Mouse (Mus musculus) midbrain, embryonic 15.5 days (tissue): ENCODE measurements around the gene Krt79. TPM values are rescaled to one million over a fixed set of nuclear protein-coding genes. Genes with fewer than 3 reads are reported as not detected.
A peak's percentile ranks its signal among the peaks of the same experiment; 100 is the strongest.

ENCODE experiments used
- ATAC-seq: fragments of 200-750 bp; cut with Nextera tagmentation; replicated peaks from 2 replicates; pipeline ENCODE4 v1.8.0; 2017; ENCODE audit warnings: moderate TSS enrichment
- H3K27ac ChIP-seq: fragments of 300-500 bp; sonication (generic); 2 replicates; pipeline ENCODE4 v1.5.1; 2015; ENCODE audit warnings: mild to moderate bottlenecking, inconsistent platforms
- H3K27me3 ChIP-seq: fragments of 300-500 bp; sonication (generic); replicated peaks from 2 replicates; pipeline ENCODE4 v1.6.1; 2015; ENCODE audit warnings: inconsistent platforms
- H3K36me3 ChIP-seq: fragments of 300-500 bp; sonication (generic); replicated peaks from 2 replicates; pipeline ENCODE4 v1.6.1; 2015; ENCODE audit warnings: inconsistent platforms
- H3K4me1 ChIP-seq: fragments of 300-500 bp; sonication (generic); 2 replicates; pipeline ENCODE4 v1.6.1; 2015; ENCODE audit warnings: inconsistent platforms
- H3K4me2 ChIP-seq: fragments of 300-500 bp; sonication (generic); 2 replicates; pipeline ENCODE4 v1.6.1; 2015; ENCODE audit warnings: inconsistent platforms, mild to moderate bottlenecking, moderate library complexity
- H3K4me3 ChIP-seq: fragments of 300-500 bp; sonication (generic); 2 replicates; pipeline ENCODE4 v1.5.1; 2015; ENCODE audit warnings: mild to moderate bottlenecking, inconsistent platforms
- H3K9ac ChIP-seq: fragments of 300-500 bp; sonication (generic); 2 replicates; pipeline ENCODE4 v1.6.1; 2015; ENCODE audit warnings: mild to moderate bottlenecking, inconsistent platforms
- H3K9me3 ChIP-seq: fragments of 300-500 bp; sonication (generic); 2 replicates; pipeline ENCODE4 v1.6.1; 2016; ENCODE audit warnings: inconsistent platforms
- WGBS: fragments of 180-500 bp; shearing (Covaris S2); methylation state at CpG from one replicate; pipeline ENCODE4 v1.1.7; 2015; ENCODE audit warnings: mixed read lengths; 5-methylcytosine and 5-hydroxymethylcytosine counted together
- polyA plus RNA-seq: library from polyadenylated mRNA; unstranded; fragments of >200 nt; fragmentation: Nextera tagmentation; extraction: Ambion mirVana; gene quantifications from 2 replicates; pipeline ENCODE4 v1.2.1, GENCODE M21; 2015

Krt79 gene
- 0.11 and 0.13 TPM in 2 replicates for polyA plus RNA-seq

- H3K27ac ChIP-seq: no peak within 1 kb of the TSS
- H3K9ac ChIP-seq: no peak within 1 kb of the TSS
- 69% methylated on average over 6 of the region's 6 CpGs for WGBS
- H3K4me1 ChIP-seq: no peaks in the 10 kb centered on the region
- no peaks in the 10 kb centered on the region for H3K27me3 ChIP-seq
- no peak within 1 kb of the TSS for H3K4me3 ChIP-seq
- ATAC-seq: no peak
- H3K9me3 ChIP-seq: no peaks in the 10 kb centered on the region
- H3K36me3 ChIP-seq: no peaks in the 10 kb centered on the region
- no peak within 1 kb of the TSS for H3K4me2 ChIP-seq
Measured at GRCm38 (mm10) chr15:101940274-101940829, at the start of gene Krt79. Krt79 (minus strand) TSS chr15:101940324.

GRCm38 (mm10) chr15:101988714-101989113, 48.6 kb upstream of the Krt79 start:
- peaks cover 14% of the 10 kb centered on the region for H3K27me3 ChIP-seq
- no peak overlapping the region for H3K27ac ChIP-seq
- H3K4me3 ChIP-seq: no peak overlapping the region
- 65% methylated on average over 8 of the region's 8 CpGs for WGBS
- no peak for ATAC-seq
- H3K4me2 ChIP-seq: no peak overlapping the region
- H3K4me1 ChIP-seq: 0 out of 2 replicates have a peak, but pooled peaks cover 2% of the 10 kb centered on the region
- H3K36me3 ChIP-seq: no peaks in the 10 kb centered on the region
- no peaks in the 10 kb centered on the region for H3K9me3 ChIP-seq
- H3K9ac ChIP-seq: no peak overlapping the region

GRCm38 (mm10) chr15:101988119-101988518, 48.0 kb upstream of the Krt79 start:
- no peak overlapping the region for H3K4me2 ChIP-seq
- no peak for ATAC-seq
- 0% methylated on average over 10 of the region's 10 CpGs for WGBS

GRCm38 (mm10) chr15:101984746-101985145, 44.6 kb upstream of the Krt79 start:
- Histone ChIP-seq H3K27ac (0 out of 2 replicates have a peak overlapping the region, but pooled peaks have one; percentile 13), H3K4me3 (no peak overlapping the region)

More at GRCm38 (mm10) chr15:101988119-101988518, 48.0 kb upstream of the Krt79 start:
- Histone ChIP-seq H3K27ac (no peak overlapping the region), H3K36me3 (no peaks in the 10 kb centered on the region), H3K4me1 (0 out of 2 replicates have a peak, but pooled peaks cover 2% of the 10 kb centered on the region), H3K4me3 (no peak overlapping the region), H3K9me3 (no peaks in the 10 kb centered on the region), H3K9ac (no peak overlapping the region), H3K27me3 (peaks cover 14% of the 10 kb centered on the region)

GRCm38 (mm10) chr15:101983949-101984601, 44.0 kb upstream of the Krt79 start:
- 3% methylated on average over 15 of the region's 15 CpGs for WGBS
- Histone ChIP-seq H3K36me3 (no peaks in the 10 kb centered on the region), H3K4me1 (0 out of 2 replicates have a peak, but pooled peaks cover 2% of the 10 kb centered on the region), H3K9ac (peak overlapping the region; percentile 19; the same call in 1 of the 2 replicates), H3K4me3 (peak overlapping the region; percentile 29), H3K4me2 (peak overlapping the region; percentile 53), H3K27ac (peak overlapping the region; percentile 87), H3K9me3 (no peaks in the 10 kb centered on the region), H3K27me3 (peaks cover 3% of the 10 kb centered on the region; the same call in 1 of the 2 replicates)
- ATAC-seq: peak; percentile 97

More at GRCm38 (mm10) chr15:101984746-101985145, 44.6 kb upstream of the Krt79 start:
- no peak for ATAC-seq
- H3K27me3 ChIP-seq: peaks cover 7% of the 10 kb centered on the region
- H3K4me1 ChIP-seq: 0 out of 2 replicates have a peak, but pooled peaks cover 2% of the 10 kb centered on the region
- WGBS: 20% methylated on average over 6 of the region's 6 CpGs
- peak overlapping the region; percentile 19; the same call in 1 of the 2 replicates for H3K9ac ChIP-seq
- H3K36me3 ChIP-seq: no peaks in the 10 kb centered on the region
- H3K9me3 ChIP-seq: no peaks in the 10 kb centered on the region
- peak overlapping the region; percentile 53 for H3K4me2 ChIP-seq

- H3K4me1 ChIP-seq: 0 out of 2 replicates have a peak, but pooled peaks cover 2% of the 10 kb centered on the region
- H3K4me3 ChIP-seq: no peak overlapping the region
- H3K27me3 ChIP-seq: peaks cover 2% of the 10 kb centered on the region; the same call in 1 of the 2 replicates
- 83% methylated on average over 13 of the region's 13 CpGs for WGBS
- no peaks in the 10 kb centered on the region for H3K36me3 ChIP-seq
- no peaks in the 10 kb centered on the region for H3K9me3 ChIP-seq
- H3K9ac ChIP-seq: no peak overlapping the region
- peak overlapping the region; percentile 87 for H3K27ac ChIP-seq
- H3K4me2 ChIP-seq: peak overlapping the region; percentile 53
- ATAC-seq: no peak
Measured at GRCm38 (mm10) chr15:101983315-101983948, 43.3 kb upstream of the Krt79 start.

- Histone ChIP-seq H3K36me3 (no peaks in the 10 kb centered on the region), H3K4me2 (no peak overlapping the region), H3K9ac (no peak overlapping the region), H3K4me3 (no peak overlapping the region), H3K27ac (no peak overlapping the region), H3K27me3 (peaks cover 4% of the 10 kb centered on the region; the same call in 1 of the 2 replicates), H3K4me1 (peaks cover 14% of the 10 kb centered on the region), H3K9me3 (no peaks in the 10 kb centered on the region)
- 78% methylated on average over 6 of the region's 6 CpGs for WGBS
- no peak for ATAC-seq
Measured at GRCm38 (mm10) chr15:101980849-101981248, 40.7 kb upstream of the Krt79 start.

- Histone ChIP-seq H3K4me3 (peak overlapping the region; percentile 41), H3K27ac (no peak overlapping the region), H3K4me2 (peak overlapping the region; percentile 90), H3K9me3 (no peaks in the 10 kb centered on the region), H3K4me1 (peaks cover 15% of the 10 kb centered on the region), H3K9ac (peak overlapping the region; percentile 47), H3K27me3 (peaks cover 7% of the 10 kb centered on the region; the same call in 1 of the 2 replicates), H3K36me3 (no peaks in the 10 kb centered on the region)
- peak; percentile 57 for ATAC-seq
- WGBS: 3% methylated on average over 36 of the region's 39 CpGs
Measured at GRCm38 (mm10) chr15:101977043-101977726, 37.1 kb upstream of the Krt79 start.

- Histone ChIP-seq H3K4me2 (peak overlapping the region; percentile 90; the same call in 1 of the 2 replicates), H3K27ac (no peak overlapping the region), H3K4me3 (no peak overlapping the region), H3K9me3 (no peaks in the 10 kb centered on the region), H3K36me3 (no peaks in the 10 kb centered on the region), H3K9ac (no peak overlapping the region), H3K27me3 (peaks cover 7% of the 10 kb centered on the region; the same call in 1 of the 2 replicates), H3K4me1 (peaks cover 15% of the 10 kb centered on the region)
- WGBS: 56% methylated on average over 3 of the region's 3 CpGs
- no peak for ATAC-seq
Measured at GRCm38 (mm10) chr15:101976641-101977040, 36.5 kb upstream of the Krt79 start.

GRCm38 (mm10) chr15:101976023-101976422, 35.9 kb upstream of the Krt79 start:
- WGBS: 72% methylated on average over 5 of the region's 5 CpGs
- H3K27me3 ChIP-seq: peaks cover 7% of the 10 kb centered on the region; the same call in 1 of the 2 replicates

GRCm38 (mm10) chr15:101974083-101974845, 34.1 kb upstream of the Krt79 start:
- WGBS: 60% methylated on average over 16 of the region's 16 CpGs
- no peak for ATAC-seq

More at GRCm38 (mm10) chr15:101976023-101976422, 35.9 kb upstream of the Krt79 start:
- H3K4me1 ChIP-seq: peaks cover 15% of the 10 kb centered on the region
- H3K9me3 ChIP-seq: no peaks in the 10 kb centered on the region
- no peak overlapping the region for H3K9ac ChIP-seq
- H3K36me3 ChIP-seq: no peaks in the 10 kb centered on the region
- no peak overlapping the region for H3K27ac ChIP-seq
- no peak overlapping the region for H3K4me2 ChIP-seq
- no peak overlapping the region for H3K4me3 ChIP-seq
- ATAC-seq: no peak

More at GRCm38 (mm10) chr15:101974083-101974845, 34.1 kb upstream of the Krt79 start:
- Histone ChIP-seq H3K4me3 (no peak overlapping the region), H3K4me1 (peaks cover 15% of the 10 kb centered on the region), H3K9me3 (no peaks in the 10 kb centered on the region), H3K27ac (no peak overlapping the region), H3K27me3 (peaks cover 7% of the 10 kb centered on the region; the same call in 1 of the 2 replicates), H3K4me2 (no peak overlapping the region), H3K9ac (no peak overlapping the region), H3K36me3 (no peaks in the 10 kb centered on the region)
